Mouse (Mus musculus) large intestine, adult 2 months (tissue): ENCODE data around the gene Gm32717. TPM values are rescaled to one million over a fixed set of nuclear protein-coding genes. Genes with fewer than 3 reads are reported as not detected.
"Not testable (repeated sequence)": the region's sequence is repeated elsewhere in the genome, so short reads cannot be mapped to it uniquely, and the experiment has no call there.

Experiments
- DNase-seq: peaks from one replicate; pipeline ENCODE4 v3.0.0-alpha.2; 2012; ENCODE audit warnings: low read depth, low spot score
- WGBS: fragments of 180-500 bp; shearing (Covaris S2); methylation state at CpG from one replicate; pipeline ENCODE4 v1.1.7; 2018; 5-methylcytosine and 5-hydroxymethylcytosine counted together
- polyA plus RNA-seq: library from polyadenylated mRNA; depleted of rRNA; stranded (reverse); fragments of >200 nt; gene quantifications from 2 replicates; pipeline ENCODE4 v1.2.3, GENCODE M21; 2012; rRNA removed

Gm32717 gene
- not detected in 2 replicates for polyA plus RNA-seq

GRCm38 (mm10) chr10:118240680-118241079 lies at the start of gene Gm32717:
Gm32717 (minus strand) TSS chr10:118240780.
- WGBS, result no CpG with 5 or more reads among the region's 13 CpGs
- DNase-seq, result not testable (repeated sequence)

GRCm38 (mm10) chr10:118283016-118283415 lies 42.4 kb upstream of the Gm32717 start:
- WGBS, result 85% methylated on average over 2 of the region's 5 CpGs
- not testable (repeated sequence) for DNase-seq

- not testable (repeated sequence) for DNase-seq
- WGBS, result 76% methylated on average over 6 of the region's 7 CpGs
Measured at GRCm38 (mm10) chr10:118282565-118282964, 42.0 kb upstream of the Gm32717 start.

GRCm38 (mm10) chr10:118278069-118278468 lies 37.5 kb upstream of the Gm32717 start:
- DNase-seq, result not testable (repeated sequence)
- WGBS, result no CpG with 5 or more reads among the region's 4 CpGs

- DNase-seq, result not testable (repeated sequence)
- 100% methylated on average over 1 of the region's 2 CpGs for WGBS
Measured at GRCm38 (mm10) chr10:118271416-118271815, 30.8 kb upstream of the Gm32717 start.

GRCm38 (mm10) chr10:118268812-118269211 lies 28.2 kb upstream of the Gm32717 start:
- DNase-seq, result not testable (repeated sequence)
- 50% methylated on average over 3 of the region's 8 CpGs for WGBS

- WGBS, result no CpG with 5 or more reads among the region's 13 CpGs
Measured at GRCm38 (mm10) chr10:118258388-118258787, 17.8 kb upstream of the Gm32717 start, which contains the start of gene Gm32802. Gm32802 (plus strand) TSS chr10:118258688.

GRCm38 (mm10) chr10:118250852-118251295 lies 10.3 kb upstream of the Gm32717 start:
- 33% methylated on average over 10 of the region's 10 CpGs for WGBS
- DNase-seq, result no peak

More at GRCm38 (mm10) chr10:118258388-118258787, 17.8 kb upstream of the Gm32717 start, which contains the start of gene Gm32802:
- DNase-seq, result not testable (repeated sequence)

- not testable (repeated sequence) for DNase-seq
Measured at GRCm38 (mm10) chr10:118249006-118249595, 8.5 kb upstream of the Gm32717 start.

GRCm38 (mm10) chr10:118232607-118233006 lies 8.0 kb downstream of the Gm32717 start:
- DNase-seq, result not testable (repeated sequence)
- WGBS, result 83% methylated on average over 1 of the region's 5 CpGs

More at GRCm38 (mm10) chr10:118249006-118249595, 8.5 kb upstream of the Gm32717 start:
- WGBS, result 62% methylated on average over 11 of the region's 11 CpGs

GRCm38 (mm10) chr10:118227629-118228028 lies 13.0 kb downstream of the Gm32717 start:
- not testable (repeated sequence) for DNase-seq
- WGBS, result no CpG with 5 or more reads among the region's 2 CpGs

- not testable (repeated sequence) for DNase-seq
- WGBS, result 76% methylated on average over 2 of the region's 4 CpGs
Measured at GRCm38 (mm10) chr10:118215719-118216393, 24.7 kb downstream of the Gm32717 start.

GRCm38 (mm10) chr10:118204642-118205041 lies 35.9 kb downstream of the Gm32717 start, which contains the start of gene Il22:
Il22 (plus strand) TSS chr10:118204942.
- DNase-seq, result no peak
- 93% methylated on average over 4 of the region's 4 CpGs for WGBS

- DNase-seq, result not testable (repeated sequence)
- 14% methylated on average over 3 of the region's 3 CpGs for WGBS
Measured at GRCm38 (mm10) chr10:118195150-118195549, 45.4 kb downstream of the Gm32717 start.

Other genes starting within 250 kb of the Gm32717 start
- gene Mdm1, start 99.0 kb downstream of the Gm32717 start, polyA plus RNA-seq, result 1.7 and 2.3 TPM in 2 replicates
- 0.10 and 1.0 TPM in 2 replicates for gene Il22, start 35.8 kb downstream of the Gm32717 start, polyA plus RNA-seq
- not detected in 2 replicates for gene Gm32802, start 17.9 kb upstream of the Gm32717 start, polyA plus RNA-seq
- not detected in 2 replicates for gene Iltifb, start 54.3 kb upstream of the Gm32717 start, polyA plus RNA-seq
- not detected in 2 replicates for gene Gm9040, start 86.2 kb upstream of the Gm32717 start, polyA plus RNA-seq
- gene Gm9044, start 91.6 kb upstream of the Gm32717 start, polyA plus RNA-seq, result not detected in 2 replicates
- gene Gm9045, start 97.1 kb upstream of the Gm32717 start, polyA plus RNA-seq, result 0.05 TPM in 1 of 2 replicates, not detected in the other
- gene Gm9046, start 102.5 kb upstream of the Gm32717 start, polyA plus RNA-seq, result not detected in 2 replicates
- not detected in 2 replicates for gene Gm9048, start 107.9 kb upstream of the Gm32717 start, polyA plus RNA-seq
- 0.05 TPM in 1 of 2 replicates, not detected in the other for gene Gm9049, start 113.3 kb upstream of the Gm32717 start, polyA plus RNA-seq
- gene Ifng, start 200.3 kb upstream of the Gm32717 start, polyA plus RNA-seq, result 0.18 and 0.87 TPM in 2 replicates